Mouse (Mus musculus) T-helper 17 cell (primary cell): ENCODE measurements at regions not wholly inside any gene's neighbourhood (a gene's known extent, or its start where the extent isn't known, plus 50 kb on each side); places are given as distances from the start of the nearest gene placed in this dataset.

Experiments used
- in situ Hi-C, 2 experiments: fragments of 300-600 bp; cut with MboI, MseI; formaldehyde crosslinking; loops; 1 replicate in 1 of 2; 2 replicates in 1 of 2; pipeline ENCODE4 v1.15.1; 2025; ENCODE audit warnings: high pct_unique_total_duplicates in 2 of 2

GRCm38 (mm10) chr17:47225306-47226269 is 143.1 kb upstream of the Mrps10 start:
- in situ Hi-C loops = loop anchor here in 1 of 2 experiments (5.0 kb wide), 1 partner anchor 58 kb away; no protein-coding TSS in a partner anchor

- in situ Hi-C loops = no loop called here
Observed at GRCm38 (mm10) chr17:47221068-47221796, 147.5 kb upstream of the Mrps10 start.

DNA sequence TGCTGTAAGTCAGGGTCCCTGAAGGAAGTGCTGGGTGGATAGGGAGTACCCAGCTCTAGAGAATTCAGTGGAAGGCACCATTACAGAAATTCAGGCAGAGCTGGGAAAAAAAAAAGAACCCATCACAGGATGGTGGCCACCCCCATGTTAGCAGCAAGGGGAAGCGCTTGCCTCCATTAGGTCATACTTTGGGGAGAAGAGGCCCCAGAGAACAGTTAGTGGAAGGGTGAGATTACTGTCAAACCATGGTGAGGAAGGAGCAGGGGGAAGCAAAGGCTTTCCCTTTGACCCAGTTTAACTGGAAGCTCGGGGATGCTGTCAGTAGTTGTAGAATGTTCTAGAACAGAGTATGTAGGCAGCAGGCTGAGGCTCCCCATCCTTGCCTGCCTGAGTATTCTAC is 148.8 kb upstream of the Mrps10 start:
- in situ Hi-C loops = loop anchor here in 1 of 2 experiments (10.0 kb wide), 2 partner anchors 75 to 1625 kb away; partner anchors contain the start of gene Slc29a1

- in situ Hi-C loops = loop anchor here in 1 of 2 experiments (10.0 kb wide), 2 partner anchors 72 to 1622 kb away; partner anchors contain the start of gene Slc29a1
Observed at GRCm38 (mm10) chr17:47216490-47216889, 152.2 kb upstream of the Mrps10 start.

DNA sequence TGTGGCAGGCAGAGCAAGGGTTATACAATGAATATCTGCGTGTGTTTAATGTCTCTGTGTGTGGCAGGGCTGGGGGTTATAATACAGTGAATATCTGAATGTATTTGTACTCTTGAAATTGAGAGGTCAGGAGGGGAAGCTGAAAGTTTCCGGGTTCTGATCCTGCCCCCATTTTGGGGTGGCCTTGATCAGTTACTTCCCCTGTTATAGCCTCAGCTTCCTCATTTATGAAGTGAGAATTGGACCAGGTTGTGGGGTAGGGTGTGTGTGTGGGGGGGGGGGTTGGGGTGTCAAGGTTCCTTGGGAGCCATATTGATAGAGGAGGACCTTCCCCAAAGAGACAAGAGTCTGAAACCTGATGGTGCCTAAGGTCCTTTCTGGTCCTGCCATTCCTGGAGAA is 152.8 kb upstream of the Mrps10 start:
- in situ Hi-C loops = loop anchor here in 1 of 2 experiments (10.0 kb wide), 2 partner anchors 71 to 1621 kb away; partner anchors contain the start of gene Slc29a1

DNA sequence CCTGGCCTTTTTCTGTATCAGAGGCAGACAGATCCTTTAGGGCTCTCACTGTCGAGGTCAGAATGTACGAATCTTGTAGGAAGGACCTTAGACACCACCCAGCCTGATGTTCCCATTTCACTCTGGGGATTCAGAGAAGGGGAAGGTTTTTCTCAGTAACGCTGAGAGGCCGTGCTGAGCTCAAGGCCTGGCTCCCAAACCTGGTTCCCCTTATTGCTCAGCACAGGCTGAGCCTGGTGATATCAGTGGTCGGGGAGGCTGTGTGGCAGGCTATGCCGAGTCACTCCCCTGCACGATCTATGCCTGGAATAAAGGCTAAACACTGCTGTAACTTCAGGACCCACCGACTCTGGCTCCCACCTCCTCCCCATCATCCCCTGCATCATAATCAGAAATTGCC is 154.6 kb upstream of the Mrps10 start:
- in situ Hi-C loops = loop anchor here in 1 of 2 experiments (10.0 kb wide), 2 partner anchors 69 to 1619 kb away; partner anchors contain the start of gene Slc29a1

- in situ Hi-C loops = loop anchor here in 1 of 2 experiments (10.0 kb wide), 2 partner anchors 66 to 1616 kb away; partner anchors contain the start of gene Slc29a1
Observed at GRCm38 (mm10) chr17:47210441-47211196, 158.1 kb upstream of the Mrps10 start.

DNA sequence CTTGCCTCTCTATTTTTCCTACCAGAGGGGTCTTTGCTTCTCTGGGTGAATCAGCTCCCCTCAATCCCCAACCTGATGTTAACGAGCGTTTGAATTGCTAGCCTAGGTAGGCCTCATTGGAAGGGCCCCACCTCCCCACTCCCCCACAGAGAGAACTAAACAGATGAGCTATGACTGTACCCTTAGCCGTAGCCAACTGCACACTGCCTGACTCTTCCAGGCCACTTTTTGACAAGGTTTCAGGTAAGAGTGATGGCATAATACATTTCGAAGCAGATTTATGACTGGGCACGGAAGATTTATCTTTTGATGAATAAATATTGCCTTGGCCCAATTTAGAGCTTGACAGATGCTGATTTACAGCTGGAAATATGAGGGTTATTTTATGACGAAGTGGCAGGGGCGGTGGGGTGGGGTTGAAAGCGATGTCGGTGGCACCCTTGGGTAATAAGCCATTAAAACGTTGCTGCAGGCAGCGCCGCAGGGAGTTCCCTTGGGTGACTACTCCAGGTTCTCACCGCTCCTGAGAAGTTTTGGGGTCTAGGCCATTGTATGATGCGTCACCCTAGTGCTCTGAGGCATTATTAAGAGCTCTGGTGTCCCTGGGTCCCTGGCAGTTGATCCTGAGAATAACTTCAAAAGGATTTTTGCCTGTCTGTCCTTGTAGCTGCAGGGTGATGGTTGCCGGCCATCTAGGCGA is 159.7 kb upstream of the Mrps10 start:
- in situ Hi-C loops = no loop called here

DNA sequence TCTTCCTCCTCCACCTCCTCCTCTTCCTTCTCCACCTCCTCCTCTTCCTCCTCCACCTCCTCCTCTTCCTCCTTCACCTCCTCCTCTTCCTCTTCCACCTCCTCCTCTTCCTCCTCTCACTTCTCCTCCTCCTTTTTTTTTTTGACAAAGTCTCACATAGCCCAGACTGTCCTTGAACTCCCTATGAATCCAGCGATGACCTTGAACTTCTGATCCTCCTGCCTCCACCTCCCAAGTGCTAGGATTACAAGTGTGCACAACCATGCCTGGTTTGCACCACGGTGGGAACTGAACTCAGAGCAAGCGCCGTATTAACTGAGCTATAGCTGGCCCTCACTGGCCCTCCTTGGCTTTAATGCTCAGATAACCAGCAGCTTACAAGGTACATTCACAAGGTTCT is 161.2 kb upstream of the Mrps10 start:
- in situ Hi-C loops = no loop called here

- in situ Hi-C loops = no loop called here
Observed at GRCm38 (mm10) chr17:47204470-47205162, 164.1 kb upstream of the Mrps10 start.

GRCm38 (mm10) chr17:47199206-47199605 is 169.5 kb upstream of the Mrps10 start:
- in situ Hi-C loops = no loop called here

- in situ Hi-C loops = no loop called here
Observed at GRCm38 (mm10) chr17:47197957-47198356, 170.7 kb upstream of the Mrps10 start.

GRCm38 (mm10) chr17:47196992-47197391 is 171.7 kb upstream of the Mrps10 start:
- in situ Hi-C loops = no loop called here

DNA sequence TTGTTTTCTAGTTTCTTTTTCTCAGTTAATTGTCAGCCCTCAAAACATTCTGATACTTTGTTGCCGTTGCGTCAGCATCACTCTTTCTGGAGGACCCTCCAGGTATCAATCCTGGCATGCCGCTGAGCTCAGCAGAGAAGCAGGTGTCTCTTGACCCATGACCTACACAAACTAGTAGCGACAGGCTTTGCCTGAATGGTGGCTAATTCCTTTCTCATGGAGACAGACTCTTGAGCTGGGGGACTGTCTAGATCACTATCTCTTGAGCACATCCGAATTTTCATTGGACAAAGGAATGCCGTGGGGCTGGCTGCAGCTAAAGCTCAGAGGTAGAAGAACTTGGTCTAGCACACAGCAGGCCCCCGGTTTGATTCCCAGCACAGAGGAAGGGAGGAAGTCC is 172.7 kb upstream of the Mrps10 start:
- in situ Hi-C loops = no loop called here

- in situ Hi-C loops = no loop called here
Observed at GRCm38 (mm10) chr17:47194463-47195012, 174.1 kb upstream of the Mrps10 start.

DNA sequence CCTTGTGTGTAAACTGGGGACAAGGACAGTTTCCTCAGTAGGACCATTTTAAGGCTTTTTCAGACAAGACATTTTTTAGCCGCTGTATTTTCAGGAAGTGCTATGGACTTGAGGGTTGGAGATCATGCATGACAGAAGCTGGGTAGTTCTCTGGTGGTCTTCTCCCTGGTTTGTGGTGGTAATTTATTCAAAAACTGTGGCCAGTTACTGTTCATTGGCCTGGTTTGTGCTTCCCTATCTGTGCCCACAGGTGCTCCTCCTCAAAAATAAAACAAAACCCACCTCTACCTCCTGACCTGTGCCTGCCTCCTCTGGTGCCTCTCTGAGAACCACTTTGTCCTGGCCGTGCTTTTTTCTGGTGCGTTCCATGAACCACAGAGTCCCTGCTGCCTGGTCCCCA is 177.3 kb upstream of the Mrps10 start:
- in situ Hi-C loops = no loop called here

- in situ Hi-C loops = no loop called here
Observed at GRCm38 (mm10) chr17:47189770-47190169, 178.9 kb upstream of the Mrps10 start.

DNA sequence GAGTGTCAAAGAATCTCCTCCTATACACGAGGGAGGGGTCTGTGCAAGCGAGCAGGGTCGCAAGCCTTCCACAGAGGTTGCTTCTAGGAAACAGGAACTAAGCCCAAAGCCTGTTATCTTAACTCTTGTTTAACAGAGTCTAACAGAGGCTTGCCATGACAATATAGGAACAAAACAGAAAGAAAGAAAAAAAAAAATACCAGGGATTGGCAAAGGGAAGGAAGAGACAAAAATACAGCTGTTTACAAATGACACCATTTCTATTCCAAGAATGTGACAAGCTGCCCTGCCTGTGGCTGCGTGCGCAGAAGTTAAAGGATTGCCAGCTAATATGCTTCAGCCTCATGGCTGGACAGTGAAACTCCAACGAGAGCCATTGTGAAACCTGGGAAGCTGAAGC is 173.8 kb upstream of the Ubr2 start:
- in situ Hi-C loops = no loop called here

GRCm38 (mm10) chr17:47182118-47182517 is 171.8 kb upstream of the Ubr2 start:
- in situ Hi-C loops = no loop called here

DNA sequence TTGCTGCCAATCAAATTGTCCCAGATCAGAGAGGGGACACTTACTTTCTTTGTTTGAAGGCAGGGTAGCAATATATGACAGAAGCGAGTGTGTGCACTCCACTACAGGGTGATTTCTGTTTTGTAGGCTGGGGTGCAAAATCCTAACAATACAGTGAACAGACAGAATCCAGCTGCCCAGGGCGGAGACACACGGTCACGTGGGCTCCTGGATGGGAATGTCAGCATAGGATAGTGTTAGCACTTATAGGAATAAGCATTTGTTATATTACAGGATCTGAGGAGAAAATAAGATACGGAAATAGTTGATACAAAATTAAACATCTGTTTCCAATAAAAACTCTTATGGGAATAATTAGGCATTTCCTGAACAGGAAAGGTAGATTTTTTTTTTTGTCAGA is 169.1 kb upstream of the Ubr2 start:
- in situ Hi-C loops = no loop called here
